Mouse (Mus musculus): ENCODE results near the gene Slc38a10. TPM values are rescaled to one million over a fixed set of nuclear protein-coding genes. Genes with fewer than 3 reads are reported as not detected.

Slc38a10 gene
- polyA plus RNA-seq, 1 experiment from 2014 or later: 78.8 TPM

DNA sequence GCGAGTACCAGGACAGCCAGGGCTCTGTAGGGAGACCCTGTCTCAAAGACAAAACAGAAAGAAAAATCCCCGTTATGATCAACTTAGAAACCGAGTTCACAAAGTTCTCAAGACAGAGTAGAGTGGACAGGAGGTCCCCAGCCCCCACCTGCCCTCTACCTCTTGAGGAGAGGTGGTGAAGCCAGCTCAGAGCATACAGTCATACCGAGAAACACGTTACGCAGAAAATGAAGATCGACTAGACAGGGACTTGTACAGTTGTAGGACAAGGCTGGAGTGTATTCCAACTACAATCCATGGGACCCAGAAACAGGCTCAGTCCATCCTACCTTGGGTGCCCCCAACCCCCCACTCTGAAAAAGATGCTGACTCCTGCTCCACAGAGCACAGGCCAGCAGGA is 32.0 kb downstream of the Slc38a10 start:
- no peak for ATAC-seq (ENCODE audit: low read depth)
- H3K4me3 ChIP-seq (ENCODE audit: low read depth, low read length): no peak overlapping the region
- H3K36me3 ChIP-seq (ENCODE audit: control insufficient read depth, insufficient read depth, low read length): no peaks in the 10 kb centered on the region
- no peak overlapping the region for H3K9ac ChIP-seq (replicated peaks; ENCODE audit: low read depth, low read length)
- peaks cover 7% of the 10 kb centered on the region; the same call in 1 of the 2 replicates for H3K4me1 ChIP-seq (ENCODE audit: control insufficient read depth, insufficient read depth, low read length)
- H3K4me2 ChIP-seq (ENCODE audit: low read depth, low read length): no peak overlapping the region
- no peaks in the 10 kb centered on the region for H3K27me3 ChIP-seq (ENCODE audit: control insufficient read depth, insufficient read depth, low read length)
- 96% methylated on average over 7 of the region's 7 CpGs for WGBS
- no peaks in the 10 kb centered on the region for H3K9me3 ChIP-seq (ENCODE audit: control insufficient read depth, low read length)
- H3K27ac ChIP-seq (ENCODE audit: low read depth, low read length): no peak overlapping the region

DNA sequence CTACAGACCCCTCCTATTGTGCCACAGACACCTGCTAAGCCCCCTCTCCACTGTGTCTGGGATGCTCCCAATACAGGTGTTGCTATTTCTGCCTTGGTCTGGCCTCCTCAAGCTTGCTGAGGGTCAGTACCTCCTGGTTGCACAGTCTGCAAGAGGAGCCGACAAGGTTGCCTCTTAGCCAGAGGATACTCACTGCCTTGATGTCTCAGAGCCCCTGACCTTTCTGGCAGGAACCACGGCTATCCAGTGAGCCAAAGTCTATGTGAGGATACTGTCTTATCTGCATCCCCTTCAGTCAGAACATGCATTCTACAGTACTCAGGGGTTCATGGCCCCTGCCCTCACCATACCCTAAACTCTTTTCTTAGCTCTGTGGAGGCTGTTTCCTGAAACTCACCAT is 33.5 kb downstream of the Slc38a10 start:
- WGBS: 95% methylated on average over 2 of the region's 2 CpGs
- Histone ChIP-seq H3K4me1 (ENCODE audit: control insufficient read depth, insufficient read depth, low read length) (peaks cover 7% of the 10 kb centered on the region; the same call in 1 of the 2 replicates), H3K27ac (ENCODE audit: low read depth, low read length) (no peak overlapping the region), H3K9me3 (ENCODE audit: control insufficient read depth, low read length) (no peaks in the 10 kb centered on the region), H3K36me3 (ENCODE audit: control insufficient read depth, insufficient read depth, low read length) (no peaks in the 10 kb centered on the region), H3K4me2 (ENCODE audit: low read depth, low read length) (no peak overlapping the region), H3K27me3 (ENCODE audit: control insufficient read depth, insufficient read depth, low read length) (no peaks in the 10 kb centered on the region), H3K4me3 (ENCODE audit: low read depth, low read length) (no peak overlapping the region), H3K9ac (replicated peaks; ENCODE audit: low read depth, low read length) (no peak overlapping the region)
- no peak for ATAC-seq (ENCODE audit: low read depth)

DNA sequence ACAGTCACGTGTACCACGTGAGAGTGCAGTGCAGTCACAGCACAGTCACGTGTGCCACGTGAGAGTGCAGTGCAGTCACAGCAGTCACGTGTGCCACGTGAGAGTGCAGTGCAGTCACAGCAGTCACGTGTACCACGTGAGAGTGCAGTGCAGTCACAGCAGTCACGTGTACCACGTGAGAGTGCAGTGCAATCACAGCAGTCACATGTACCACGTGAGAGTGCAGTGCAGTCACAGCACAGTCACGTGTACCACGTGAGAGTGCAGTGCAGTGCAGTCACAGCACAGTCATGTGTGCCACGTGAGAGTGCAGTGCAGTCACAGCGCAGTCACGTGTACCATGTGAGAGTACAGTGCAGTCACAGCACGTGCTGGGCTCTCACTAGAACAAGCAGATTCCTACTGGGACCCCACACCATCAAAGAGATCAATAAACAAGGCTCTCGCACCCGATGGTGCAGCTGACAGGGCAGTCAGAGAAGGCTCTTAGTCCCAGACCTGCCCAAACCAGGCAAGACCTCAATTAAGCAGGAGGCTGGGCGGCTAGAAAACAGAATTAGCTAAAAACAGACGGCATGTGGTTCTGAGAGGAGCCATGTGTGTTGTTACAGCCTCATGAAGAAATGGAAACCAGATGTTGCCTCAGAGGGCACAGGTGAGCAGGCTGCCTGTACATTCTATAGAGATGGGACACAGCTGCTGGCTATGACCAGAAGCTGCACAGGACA is 36.5 kb downstream of the Slc38a10 start:
- H3K4me2 ChIP-seq (ENCODE audit: low read depth, low read length): no peak overlapping the region
- peaks cover 4% of the 10 kb centered on the region; the same call in 1 of the 2 replicates for H3K36me3 ChIP-seq (ENCODE audit: control insufficient read depth, insufficient read depth, low read length)
- no peak overlapping the region for H3K27ac ChIP-seq (ENCODE audit: low read depth, low read length)
- no peaks in the 10 kb centered on the region for H3K9me3 ChIP-seq (ENCODE audit: control insufficient read depth, low read length)
- H3K27me3 ChIP-seq (ENCODE audit: control insufficient read depth, insufficient read depth, low read length): no peaks in the 10 kb centered on the region
- H3K4me3 ChIP-seq (ENCODE audit: low read depth, low read length): no peak overlapping the region
- H3K9ac ChIP-seq (replicated peaks; ENCODE audit: low read depth, low read length): no peak overlapping the region
- 92% methylated on average over 21 of the region's 21 CpGs for WGBS
- ATAC-seq (ENCODE audit: low read depth): no peak
- no peaks in the 10 kb centered on the region for H3K4me1 ChIP-seq (ENCODE audit: control insufficient read depth, insufficient read depth, low read length)

DNA sequence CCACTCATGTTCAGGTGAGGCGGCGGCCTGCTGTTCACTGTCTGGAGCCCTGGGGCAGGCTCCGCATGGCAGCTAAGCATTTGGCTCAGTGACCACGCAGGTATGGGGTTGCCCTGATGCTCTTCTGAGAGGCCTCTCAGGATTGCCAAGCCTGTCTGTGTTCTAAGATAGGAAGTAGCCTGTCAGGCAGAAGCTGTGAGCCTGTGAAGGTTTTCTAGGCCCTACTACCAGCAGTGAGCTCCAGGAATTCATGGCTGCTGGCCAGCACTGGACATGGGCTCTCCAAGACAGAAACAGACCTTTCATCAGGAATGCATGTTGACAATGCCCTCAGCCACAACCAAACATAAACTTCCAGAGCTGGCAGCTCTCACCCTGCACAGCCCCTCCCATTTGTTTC is 39.0 kb downstream of the Slc38a10 start:
- H3K27me3 ChIP-seq (ENCODE audit: control insufficient read depth, insufficient read depth, low read length): no peaks in the 10 kb centered on the region
- H3K36me3 ChIP-seq (ENCODE audit: control insufficient read depth, insufficient read depth, low read length): peaks cover 8% of the 10 kb centered on the region; the same call in 1 of the 2 replicates
- WGBS: 89% methylated on average over 4 of the region's 4 CpGs
- no peak overlapping the region for H3K4me2 ChIP-seq (ENCODE audit: low read depth, low read length)
- H3K4me1 ChIP-seq (ENCODE audit: control insufficient read depth, insufficient read depth, low read length): no peaks in the 10 kb centered on the region
- no peak overlapping the region for H3K4me3 ChIP-seq (ENCODE audit: low read depth, low read length)
- no peak overlapping the region for H3K9ac ChIP-seq (replicated peaks; ENCODE audit: low read depth, low read length)
- H3K9me3 ChIP-seq (ENCODE audit: control insufficient read depth, low read length): no peaks in the 10 kb centered on the region
- H3K27ac ChIP-seq (ENCODE audit: low read depth, low read length): no peak overlapping the region
- ATAC-seq (ENCODE audit: low read depth): no peak

DNA sequence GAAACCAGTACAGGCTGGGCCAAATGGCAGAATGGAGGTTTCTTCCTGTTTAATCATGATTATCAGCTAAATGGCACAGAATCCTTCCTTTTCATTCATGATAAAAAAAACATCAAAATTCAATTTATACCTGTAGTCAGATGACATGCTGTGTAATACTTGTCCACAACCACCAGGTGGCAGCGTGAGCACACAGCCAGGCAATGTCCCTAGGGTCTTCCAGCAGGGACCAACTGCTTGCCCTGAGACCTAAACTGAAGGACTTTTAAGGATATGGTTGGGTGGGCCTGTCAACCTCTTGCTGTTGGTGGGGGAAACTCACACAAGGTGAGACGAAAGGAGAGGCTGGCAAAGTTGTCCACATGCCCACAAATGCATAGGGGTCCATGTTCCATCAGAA is 40.1 kb downstream of the Slc38a10 start:
- no peaks in the 10 kb centered on the region for H3K9me3 ChIP-seq (ENCODE audit: control insufficient read depth, low read length)
- no peak for ATAC-seq (ENCODE audit: low read depth)
- H3K27ac ChIP-seq (ENCODE audit: low read depth, low read length): no peak overlapping the region
- peaks cover 8% of the 10 kb centered on the region; the same call in 1 of the 2 replicates for H3K36me3 ChIP-seq (ENCODE audit: control insufficient read depth, insufficient read depth, low read length)
- H3K9ac ChIP-seq (replicated peaks; ENCODE audit: low read depth, low read length): peak overlapping the region; percentile 32; the same call in 1 of the 2 replicates
- WGBS: 12% methylated on average over 2 of the region's 2 CpGs
- no peaks in the 10 kb centered on the region for H3K27me3 ChIP-seq (ENCODE audit: control insufficient read depth, insufficient read depth, low read length)
- no peak overlapping the region for H3K4me3 ChIP-seq (ENCODE audit: low read depth, low read length)
- H3K4me2 ChIP-seq (ENCODE audit: low read depth, low read length): no peak overlapping the region
- H3K4me1 ChIP-seq (ENCODE audit: control insufficient read depth, insufficient read depth, low read length): no peaks in the 10 kb centered on the region

DNA sequence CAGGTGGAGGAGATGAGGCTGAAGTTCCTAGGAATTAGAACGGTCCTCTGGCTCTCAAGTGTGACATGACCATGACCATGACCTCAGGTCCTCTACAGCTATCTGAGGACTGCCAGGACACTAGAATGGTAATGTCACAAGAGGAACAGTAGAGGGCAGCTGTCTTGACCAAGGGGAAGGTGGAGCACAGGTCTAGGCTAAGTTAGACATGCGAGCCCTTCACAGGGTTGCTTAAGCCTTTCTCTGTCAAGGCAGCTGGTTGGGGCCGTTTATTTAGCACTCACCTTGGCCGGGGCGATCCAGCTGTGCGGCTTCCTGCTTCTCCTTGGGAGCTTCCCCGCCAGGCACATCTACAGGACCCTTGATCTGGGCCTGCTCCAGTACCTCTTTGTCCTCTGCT is 40.6 kb downstream of the Slc38a10 start:
- Histone ChIP-seq H3K9ac (replicated peaks; ENCODE audit: low read depth, low read length) (peak overlapping the region; percentile 32; the same call in 1 of the 2 replicates), H3K4me1 (ENCODE audit: control insufficient read depth, insufficient read depth, low read length) (no peaks in the 10 kb centered on the region), H3K27me3 (ENCODE audit: control insufficient read depth, insufficient read depth, low read length) (no peaks in the 10 kb centered on the region), H3K4me2 (ENCODE audit: low read depth, low read length) (no peak overlapping the region), H3K4me3 (ENCODE audit: low read depth, low read length) (no peak overlapping the region), H3K27ac (ENCODE audit: low read depth, low read length) (no peak overlapping the region), H3K36me3 (ENCODE audit: control insufficient read depth, insufficient read depth, low read length) (peaks cover 10% of the 10 kb centered on the region; the same call in 1 of the 2 replicates), H3K9me3 (ENCODE audit: control insufficient read depth, low read length) (no peaks in the 10 kb centered on the region)
- WGBS: 71% methylated on average over 7 of the region's 7 CpGs
- ATAC-seq (ENCODE audit: low read depth): peak; percentile 26; the same call in 1 of the 2 replicates

DNA sequence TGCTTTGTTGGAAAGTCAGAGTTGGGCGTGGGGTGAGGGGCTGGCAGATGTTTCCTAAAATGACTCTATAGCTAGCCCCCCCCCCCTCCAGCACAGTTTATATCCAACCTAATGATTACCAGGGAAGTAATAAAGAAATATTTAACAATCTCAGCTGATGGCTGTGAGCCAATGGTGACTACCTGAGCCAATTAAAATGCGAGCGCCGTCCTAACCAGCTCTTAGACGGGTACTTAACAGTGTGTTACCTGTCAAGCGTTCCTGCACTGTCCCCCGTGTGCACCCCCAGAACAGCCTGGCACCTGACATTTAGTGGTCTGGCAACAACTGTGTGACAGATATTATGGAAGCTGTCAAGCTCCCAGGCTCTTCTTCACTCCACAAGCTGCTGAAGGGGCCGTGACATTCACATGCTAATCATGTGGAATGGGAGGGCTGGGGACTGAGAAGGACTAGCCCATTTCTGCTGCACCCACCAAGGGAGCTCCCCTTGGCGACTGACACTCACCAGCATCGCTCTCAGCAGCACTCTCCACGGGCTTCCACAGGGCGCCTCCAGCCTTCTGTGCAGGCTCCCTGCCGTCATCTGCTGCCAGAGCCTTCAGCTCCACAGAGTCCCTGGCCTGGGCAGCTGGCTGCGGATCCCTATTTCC is 41.5 kb downstream of the Slc38a10 start:
- 65% methylated on average over 14 of the region's 14 CpGs for WGBS
- no peak for ATAC-seq (ENCODE audit: low read depth)
- Histone ChIP-seq H3K4me3 (ENCODE audit: low read depth, low read length) (no peak overlapping the region), H3K4me2 (ENCODE audit: low read depth, low read length) (no peak overlapping the region), H3K4me1 (ENCODE audit: control insufficient read depth, insufficient read depth, low read length) (no peaks in the 10 kb centered on the region), H3K36me3 (ENCODE audit: control insufficient read depth, insufficient read depth, low read length) (peaks cover 17% of the 10 kb centered on the region), H3K9ac (replicated peaks; ENCODE audit: low read depth, low read length) (no peak overlapping the region), H3K27me3 (ENCODE audit: control insufficient read depth, insufficient read depth, low read length) (no peaks in the 10 kb centered on the region), H3K27ac (ENCODE audit: low read depth, low read length) (no peak overlapping the region), H3K9me3 (ENCODE audit: control insufficient read depth, low read length) (no peaks in the 10 kb centered on the region)

DNA sequence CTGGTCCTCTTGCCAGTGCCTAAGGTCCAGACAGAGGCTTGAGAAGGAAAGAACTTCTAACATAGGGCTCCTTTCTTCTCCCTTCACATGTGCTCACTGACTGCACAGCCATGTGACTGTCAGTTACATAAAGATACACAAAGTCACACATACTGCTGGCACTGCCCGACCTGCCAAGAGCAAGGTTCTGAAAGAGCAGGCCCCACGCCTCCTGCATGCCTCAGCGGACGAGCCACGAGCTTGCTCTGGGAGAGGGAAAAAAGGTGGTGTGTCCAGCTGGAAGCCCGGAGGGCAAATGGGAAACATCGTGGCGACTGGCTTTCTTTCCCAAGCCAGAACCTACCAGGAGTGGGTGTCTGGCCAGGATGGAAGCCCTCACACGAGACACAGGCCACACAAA is 43.4 kb downstream of the Slc38a10 start:
- no peak for ATAC-seq (ENCODE audit: low read depth)
- H3K9ac ChIP-seq (replicated peaks; ENCODE audit: low read depth, low read length): no peak overlapping the region
- no peak overlapping the region for H3K4me3 ChIP-seq (ENCODE audit: low read depth, low read length)
- no peaks in the 10 kb centered on the region for H3K4me1 ChIP-seq (ENCODE audit: control insufficient read depth, insufficient read depth, low read length)
- no peak overlapping the region for H3K4me2 ChIP-seq (ENCODE audit: low read depth, low read length)
- peaks cover 27% of the 10 kb centered on the region for H3K36me3 ChIP-seq (ENCODE audit: control insufficient read depth, insufficient read depth, low read length)
- H3K9me3 ChIP-seq (ENCODE audit: control insufficient read depth, low read length): no peaks in the 10 kb centered on the region
- H3K27ac ChIP-seq (ENCODE audit: low read depth, low read length): no peak overlapping the region
- WGBS: 87% methylated on average over 9 of the region's 9 CpGs
- no peaks in the 10 kb centered on the region for H3K27me3 ChIP-seq (ENCODE audit: control insufficient read depth, insufficient read depth, low read length)

DNA sequence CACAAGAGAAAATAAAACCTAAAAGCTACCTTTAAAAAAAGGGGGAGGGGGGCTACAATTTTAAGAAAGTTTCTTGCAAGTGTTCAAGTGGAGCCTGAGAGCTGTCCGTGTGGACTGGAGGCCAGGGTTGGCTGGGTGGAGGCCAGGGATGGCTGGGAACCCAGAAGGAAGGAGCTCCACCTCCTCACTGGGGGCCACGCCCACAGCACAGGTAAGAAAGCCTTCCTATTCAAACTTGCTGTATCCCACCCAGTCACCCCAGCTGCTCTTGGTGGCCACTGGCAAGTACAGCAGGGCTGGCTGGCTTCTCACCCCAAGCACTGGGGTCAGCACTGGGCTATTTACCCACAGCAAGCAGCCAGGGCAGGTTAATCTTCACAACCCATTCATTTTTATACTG is 44.1 kb downstream of the Slc38a10 start:
- WGBS: 80% methylated on average over 2 of the region's 2 CpGs
- no peak overlapping the region for H3K9ac ChIP-seq (replicated peaks; ENCODE audit: low read depth, low read length)
- H3K36me3 ChIP-seq (ENCODE audit: control insufficient read depth, insufficient read depth, low read length): peaks cover 27% of the 10 kb centered on the region
- H3K9me3 ChIP-seq (ENCODE audit: control insufficient read depth, low read length): no peaks in the 10 kb centered on the region
- no peaks in the 10 kb centered on the region for H3K27me3 ChIP-seq (ENCODE audit: control insufficient read depth, insufficient read depth, low read length)
- no peak overlapping the region for H3K4me2 ChIP-seq (ENCODE audit: low read depth, low read length)
- ATAC-seq (ENCODE audit: low read depth): no peak
- no peak overlapping the region for H3K27ac ChIP-seq (ENCODE audit: low read depth, low read length)
- H3K4me1 ChIP-seq (ENCODE audit: control insufficient read depth, insufficient read depth, low read length): no peaks in the 10 kb centered on the region
- H3K4me3 ChIP-seq (ENCODE audit: low read depth, low read length): no peak overlapping the region

Data from neural tube, embryonic 14.5 days (tissue).